Mouse (Mus musculus) cortical plate, adult 2 months (tissue): Measurements from ENCODE around the gene Csmd2.

Source experiments
- CTCF ChIP-seq: fragments of 200-500 bp; IDR thresholded peaks from 2 replicates; pipeline ENCODE4 v1.5.1; 2011; ENCODE audit warnings: mild to moderate bottlenecking, control low read depth, low read length; ENCODE audit not compliant: insufficient read depth; ENCODE audit errors: extremely low read depth
- POLR2A ChIP-seq: fragments of 200-500 bp; IDR thresholded peaks from 2 replicates; pipeline ENCODE4 v1.6.1; 2011; ENCODE audit warnings: mild to moderate bottlenecking, low read length, control low read depth; ENCODE audit not compliant: insufficient read depth; ENCODE audit errors: extremely low read depth

- TF ChIP-seq CTCF, result no peak
- no peak for TF ChIP-seq POLR2A
These were observed 391.3 kb downstream of the Csmd2 start for GRCm38 (mm10) chr4:128378946-128379345.
